8 mouse cellular contexts compared by ENCODE assay signal in the genomic region with DNA sequence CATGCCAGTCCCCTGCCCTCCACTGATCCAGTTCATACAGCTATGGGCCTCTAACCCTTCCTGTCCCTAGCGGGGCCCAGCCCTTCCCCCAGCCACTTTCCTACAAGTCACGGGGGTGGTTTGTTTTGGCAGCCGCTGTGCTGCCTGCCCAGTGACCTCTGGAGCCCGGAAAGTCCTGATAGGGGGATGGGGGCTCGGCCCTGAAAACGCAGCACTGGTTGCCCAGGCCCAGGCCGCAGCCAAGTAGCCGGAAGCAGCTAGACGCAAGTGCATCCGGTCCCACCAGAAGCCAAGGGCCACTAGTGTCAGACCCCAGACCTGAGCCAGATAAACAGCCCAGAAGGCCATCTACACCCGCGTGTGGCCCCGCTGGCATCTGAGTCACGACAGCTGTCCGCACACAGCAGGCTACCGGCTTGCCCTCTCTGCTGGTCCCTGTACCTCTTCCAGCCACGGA. TPM values are rescaled to one million over a fixed set of nuclear protein-coding genes. Genes with fewer than 3 reads are reported as not detected.
A peak's percentile ranks its signal among the peaks of the same experiment; 100 is the strongest.
DNase-seq lines count a peak whose midpoint lies in the region; ATAC-seq lines count a peak whose summit lies in the region.

No protein-coding gene starts in this region.

- H3K9me3 ChIP-seq in embryonic facial prominence, embryonic 13.5 days, result no peaks in the 10 kb centered on the region
- H3K9me3 ChIP-seq in limb, embryonic 15.5 days, result no peaks in the 10 kb centered on the region

- WGBS in embryonic facial prominence, embryonic 13.5 days, result 18% methylated on average over 17 of the region's 17 CpGs
- WGBS in limb, embryonic 15.5 days, result 38% methylated on average over 17 of the region's 17 CpGs

- H3K9ac ChIP-seq in embryonic facial prominence, embryonic 13.5 days, result 0 out of 2 replicates have a peak overlapping the region, but pooled peaks have one; percentile 44
- no peak overlapping the region for H3K9ac ChIP-seq in limb, embryonic 15.5 days

- no peak for ATAC-seq in embryonic facial prominence, embryonic 13.5 days (ENCODE audit: insufficient number of reproducible peaks, insufficient read depth, low FRiP score, low TSS enrichment, low read depth)
- ATAC-seq in limb, embryonic 15.5 days (ENCODE audit: insufficient number of reproducible peaks, low FRiP score, low TSS enrichment, low read depth), result no peak
- ATAC-seq in inflammation-experienced regulatory T-cells, adult 6 months, result no peak

- peak; percentile 75 to 87 for DNase-seq in adrenal gland, adult (ENCODE audit: inconsistent age in 2 of 2, low spot score in 1 of 2)
- DNase-seq in adrenal gland, adult 18-20 months (ENCODE audit: low spot score in 2 of 2), result no peak
- peak; percentile 51 for DNase-seq in Muller cell, postnatal 12 days (ENCODE audit: inconsistent ontology term)
- peak; percentile 70 to 75 for DNase-seq in heart, postnatal 36 days
- DNase-seq in natural killer cell, adult 2 months (ENCODE audit: low spot score in 2 of 2), result peak; percentile 65 to 76

- peak overlapping the region; percentile 33; the same call in 1 of the 2 replicates for H3K27ac ChIP-seq in embryonic facial prominence, embryonic 13.5 days
- H3K27ac ChIP-seq in limb, embryonic 15.5 days, result no peak overlapping the region; the same call in 1 of the 2 replicates

- H3K36me3 ChIP-seq in embryonic facial prominence, embryonic 13.5 days, result no peaks in the 10 kb centered on the region
- no peaks in the 10 kb centered on the region for H3K36me3 ChIP-seq in limb, embryonic 15.5 days

- peak overlapping the region; percentile 20; the same call in 1 of the 2 replicates for H3K4me3 ChIP-seq in embryonic facial prominence, embryonic 13.5 days
- H3K4me3 ChIP-seq in limb, embryonic 15.5 days, result no peak overlapping the region

- H3K4me2 ChIP-seq in embryonic facial prominence, embryonic 13.5 days, result peak overlapping the region; percentile 47
- H3K4me2 ChIP-seq in limb, embryonic 15.5 days, result peak overlapping the region; percentile 35; the same call in 1 of the 2 replicates

- no peaks in the 10 kb centered on the region for H3K27me3 ChIP-seq in embryonic facial prominence, embryonic 13.5 days
- no peaks in the 10 kb centered on the region for H3K27me3 ChIP-seq in limb, embryonic 15.5 days

- peaks cover 14% of the 10 kb centered on the region for H3K4me1 ChIP-seq in embryonic facial prominence, embryonic 13.5 days
- H3K4me1 ChIP-seq in limb, embryonic 15.5 days, result peaks cover 10% of the 10 kb centered on the region

- intact Hi-C loops in heart, postnatal 36 days (cut with DNase I), result no loop called here

RNA-seq across cellular contexts. Expression of a gene that starts 0.5 kb away (rescaled TPM):
- total RNA-seq in adrenal gland, adult 18-20 months (2021), result 1 to 10 TPM; 1.2 to 1.4 TPM
- polyA plus RNA-seq in embryonic facial prominence, embryonic 13.5 days (2015; fragmentation: Nextera tagmentation; extraction: Ambion mirVana), result 5.6 and 6.4 TPM in 2 replicates
- total RNA-seq in heart, postnatal 36 days (2021), result 1 to 10 TPM; 1.9 to 3.9 TPM
- 2.4 and 3.4 TPM in 2 replicates for polyA plus RNA-seq in limb, embryonic 15.5 days (2015; fragmentation: Nextera tagmentation; extraction: Ambion mirVana)
- polyA plus RNA-seq in inflammation-experienced regulatory T-cells, adult 6 months (2017; shearing (Covaris generic)), result 10 to 100 TPM in 1 of 3 experiments, 1 to 10 TPM in 2; 3.1 to 11.0 (median 8.1) TPM

RNA-seq across cellular contexts. Expression of a gene that starts 11.2 kb away (rescaled TPM):
- total RNA-seq in adrenal gland, adult 18-20 months (2021), result 10 to 100 TPM; 13.5 to 24.9 TPM
- polyA plus RNA-seq in embryonic facial prominence, embryonic 13.5 days (2015; fragmentation: Nextera tagmentation; extraction: Ambion mirVana), result 4.3 and 4.8 TPM in 2 replicates
- 10 to 100 TPM; 29.2 to 29.5 TPM for total RNA-seq in heart, postnatal 36 days (2021)
- 4.7 and 5.7 TPM in 2 replicates for polyA plus RNA-seq in limb, embryonic 15.5 days (2015; fragmentation: Nextera tagmentation; extraction: Ambion mirVana)
- under 1 TPM in 1 of 3 experiments, not detected in 2; 0.30 TPM for polyA plus RNA-seq in inflammation-experienced regulatory T-cells, adult 6 months (2017; shearing (Covaris generic))

RNA-seq across cellular contexts. Expression of a gene that starts 39.1 kb away (rescaled TPM):
- 1 to 10 TPM; 1.4 to 4.4 TPM for total RNA-seq in adrenal gland, adult 18-20 months (2021)
- polyA plus RNA-seq in embryonic facial prominence, embryonic 13.5 days (2015; fragmentation: Nextera tagmentation; extraction: Ambion mirVana), result 55.9 and 59.6 TPM in 2 replicates
- 1 to 10 TPM; 1.1 to 2.3 TPM for total RNA-seq in heart, postnatal 36 days (2021)
- 76.1 and 91.8 TPM in 2 replicates for polyA plus RNA-seq in limb, embryonic 15.5 days (2015; fragmentation: Nextera tagmentation; extraction: Ambion mirVana)
- under 1 TPM in 1 of 3 experiments, not detected in 2; 0.18 TPM for polyA plus RNA-seq in inflammation-experienced regulatory T-cells, adult 6 months (2017; shearing (Covaris generic))

RNA-seq across cellular contexts. Expression of a gene that starts 40.1 kb away (rescaled TPM):
- total RNA-seq in adrenal gland, adult 18-20 months (2021), result 10 to 100 TPM; 41.9 to 51.7 TPM
- 82.6 and 84.8 TPM in 2 replicates for polyA plus RNA-seq in embryonic facial prominence, embryonic 13.5 days (2015; fragmentation: Nextera tagmentation; extraction: Ambion mirVana)
- total RNA-seq in heart, postnatal 36 days (2021), result 10 to 100 TPM; 33.6 to 37.9 TPM
- polyA plus RNA-seq in limb, embryonic 15.5 days (2015; fragmentation: Nextera tagmentation; extraction: Ambion mirVana), result 68.2 and 70.9 TPM in 2 replicates
- 100 to 1,000 TPM in 1 of 3 experiments, 10 to 100 TPM in 2; 70.7 to 113 (median 98.7) TPM for polyA plus RNA-seq in inflammation-experienced regulatory T-cells, adult 6 months (2017; shearing (Covaris generic))

RNA-seq across cellular contexts. Expression of a gene that starts 56.5 kb away (rescaled TPM):
- 1 to 10 TPM; 3.0 to 8.1 TPM for total RNA-seq in adrenal gland, adult 18-20 months (2021)
- 1.3 and 1.7 TPM in 2 replicates for polyA plus RNA-seq in embryonic facial prominence, embryonic 13.5 days (2015; fragmentation: Nextera tagmentation; extraction: Ambion mirVana)
- 1 to 10 TPM; 3.6 to 5.2 TPM for total RNA-seq in heart, postnatal 36 days (2021)
- 0.58 and 0.88 TPM in 2 replicates for polyA plus RNA-seq in limb, embryonic 15.5 days (2015; fragmentation: Nextera tagmentation; extraction: Ambion mirVana)
- polyA plus RNA-seq in inflammation-experienced regulatory T-cells, adult 6 months (2017; shearing (Covaris generic)), result under 1 TPM in 2 of 3 experiments, not detected in 1; 0.09 to 0.13 TPM

Comparison
In these comparisons a context has a peak if more than half of its experiments do, and no peak if none do; other contexts are left out.
1. DNase-seq: peak in adrenal gland, adult (2 of 2), Muller cell, postnatal 12 days (single experiment), heart, postnatal 36 days (2 of 2) and natural killer cell, adult 2 months (2 of 2); none in adrenal gland, adult 18-20 months (0 of 2).
2. RNA of a gene that starts 39.1 kb away (polyA plus RNA-seq): 76.1 to 91.8 TPM in limb, embryonic 15.5 days and 55.9 to 59.6 TPM in embryonic facial prominence, embryonic 13.5 days; 0.18 TPM in inflammation-experienced regulatory T-cells, adult 6 months; every median in the first group is over 10 times any median in the second.